Mouse (Mus musculus) kidney, embryonic 14.5 days (tissue): ENCODE data around the gene Syt13. TPM values are rescaled to one million over a fixed set of nuclear protein-coding genes. Genes with fewer than 3 reads are reported as not detected.

Source experiments
- ATAC-seq: fragments of 200-750 bp; cut with Nextera tagmentation; 2 replicates; pipeline ENCODE4 v1.8.0; 2017; ENCODE audit warnings: moderate number of reproducible peaks, mild to moderate bottlenecking, moderate TSS enrichment, moderate library complexity; ENCODE audit not compliant: low FRiP score, low TSS enrichment
- H3K27ac ChIP-seq: fragments of 300-500 bp; sonication (generic); 2 replicates; pipeline ENCODE4 v1.5.1; 2014; ENCODE audit warnings: low read depth, mild to moderate bottlenecking, low read length, moderate library complexity, mixed read lengths
- H3K27me3 ChIP-seq: fragments of 300-500 bp; sonication (generic); 2 replicates; pipeline ENCODE4 v1.6.1; 2014; ENCODE audit warnings: mild to moderate bottlenecking, low read length; ENCODE audit not compliant: control insufficient read depth, insufficient read depth
- H3K36me3 ChIP-seq: fragments of 300-500 bp; sonication (generic); 2 replicates; pipeline ENCODE4 v1.6.1; 2014; ENCODE audit warnings: low read length, mixed read lengths; ENCODE audit not compliant: control insufficient read depth, insufficient read depth
- H3K4me1 ChIP-seq: fragments of 300-500 bp; sonication (generic); 2 replicates; pipeline ENCODE4 v1.6.1; 2014; ENCODE audit warnings: low read length, mixed read lengths; ENCODE audit not compliant: control insufficient read depth, insufficient read depth
- H3K4me2 ChIP-seq: fragments of 300-500 bp; sonication (generic); replicated peaks from 2 replicates; pipeline ENCODE4 v1.6.1; 2014; ENCODE audit warnings: low read depth, mild to moderate bottlenecking, low read length
- H3K4me3 ChIP-seq: fragments of 300-500 bp; sonication (generic); 2 replicates; pipeline ENCODE4 v1.5.1; 2014; ENCODE audit warnings: mild to moderate bottlenecking, low read length
- H3K9ac ChIP-seq: fragments of 300-500 bp; sonication (generic); 2 replicates; pipeline ENCODE4 v1.6.1; 2014; ENCODE audit warnings: low read depth, mild to moderate bottlenecking, low read length, moderate library complexity
- H3K9me3 ChIP-seq: fragments of 300-500 bp; sonication (generic); 2 replicates; pipeline ENCODE4 v1.6.1; 2016; ENCODE audit warnings: low read length; ENCODE audit not compliant: control insufficient read depth
- WGBS: fragments of 180-500 bp; shearing (Covaris S2); extraction: QIAGEN DNeasy Blood & Tissue Kit; methylation state at CpG from one replicate; pipeline ENCODE4 v1.1.7; 2014; 5-methylcytosine and 5-hydroxymethylcytosine counted together
- polyA plus RNA-seq: library from polyadenylated mRNA; unstranded; fragments of >200 nt; fragmentation: Nextera tagmentation; extraction: Ambion mirVana; gene quantifications from 2 replicates; pipeline ENCODE4 v1.2.1, GENCODE M21; 2014

The Syt13 gene
- polyA plus RNA-seq, 1 experiment from 2014 or later = 4.6 TPM

GRCm38 (mm10) chr2:92915659-92916631 is 1.0 kb downstream of the Syt13 start:
- H3K27ac ChIP-seq = no peak overlapping the region
- ATAC-seq = no peak
- no peaks in the 10 kb centered on the region for H3K9me3 ChIP-seq
- no peak overlapping the region; the same call in 1 of the 2 replicates for H3K9ac ChIP-seq
- H3K36me3 ChIP-seq = no peaks in the 10 kb centered on the region
- WGBS = 19% methylated on average over 8 of the region's 10 CpGs
- H3K4me2 ChIP-seq = peak overlapping the region; percentile 60
- H3K4me3 ChIP-seq = peak overlapping the region; percentile 41
- H3K4me1 ChIP-seq = peaks cover 31% of the 10 kb centered on the region
- peaks cover 15% of the 10 kb centered on the region for H3K27me3 ChIP-seq

GRCm38 (mm10) chr2:92917405-92918142 is 2.7 kb downstream of the Syt13 start:
- 25% methylated on average over 7 of the region's 7 CpGs for WGBS
- Histone ChIP-seq H3K36me3 (no peaks in the 10 kb centered on the region), H3K4me2 (no peak overlapping the region; the same call in 1 of the 2 replicates), H3K4me1 (peaks cover 31% of the 10 kb centered on the region), H3K27me3 (peaks cover 15% of the 10 kb centered on the region), H3K4me3 (no peak overlapping the region), H3K9me3 (no peaks in the 10 kb centered on the region), H3K9ac (no peak overlapping the region), H3K27ac (no peak overlapping the region; the same call in 1 of the 2 replicates)
- ATAC-seq = peak; percentile 30; the same call in 1 of the 2 replicates

GRCm38 (mm10) chr2:92920709-92921108 is 5.8 kb downstream of the Syt13 start:
- Histone ChIP-seq H3K4me3 (no peak overlapping the region), H3K27ac (no peak overlapping the region), H3K4me2 (no peak overlapping the region), H3K9me3 (no peaks in the 10 kb centered on the region), H3K4me1 (peaks cover 23% of the 10 kb centered on the region), H3K27me3 (no peaks in the 10 kb centered on the region), H3K9ac (no peak overlapping the region), H3K36me3 (no peaks in the 10 kb centered on the region)
- no peak for ATAC-seq
- 91% methylated on average over 4 of the region's 4 CpGs for WGBS

- Histone ChIP-seq H3K4me2 (no peak overlapping the region), H3K4me3 (no peak overlapping the region), H3K9me3 (no peaks in the 10 kb centered on the region), H3K4me1 (no peaks in the 10 kb centered on the region), H3K27ac (no peak overlapping the region), H3K27me3 (no peaks in the 10 kb centered on the region), H3K36me3 (no peaks in the 10 kb centered on the region), H3K9ac (no peak overlapping the region)
- 77% methylated on average over 6 of the region's 6 CpGs for WGBS
- ATAC-seq = no peak
These were observed 9.9 kb downstream of the Syt13 start for GRCm38 (mm10) chr2:92924677-92925259.

- ATAC-seq = no peak
- no peak overlapping the region for H3K9ac ChIP-seq
- no peaks in the 10 kb centered on the region for H3K27me3 ChIP-seq
- H3K9me3 ChIP-seq = no peaks in the 10 kb centered on the region
- 83% methylated on average over 5 of the region's 5 CpGs for WGBS
- H3K27ac ChIP-seq = no peak overlapping the region
- no peak overlapping the region for H3K4me2 ChIP-seq
- H3K4me1 ChIP-seq = peaks cover 3% of the 10 kb centered on the region; the same call in 1 of the 2 replicates
- H3K36me3 ChIP-seq = no peaks in the 10 kb centered on the region
- H3K4me3 ChIP-seq = no peak overlapping the region
These were observed 14.8 kb downstream of the Syt13 start for GRCm38 (mm10) chr2:92929696-92930095.

- WGBS = 37% methylated on average over 7 of the region's 7 CpGs
These were observed 16.2 kb downstream of the Syt13 start for GRCm38 (mm10) chr2:92931061-92931460.

GRCm38 (mm10) chr2:92933379-92933778 is 18.5 kb downstream of the Syt13 start:
- Histone ChIP-seq H3K27ac (no peak overlapping the region), H3K27me3 (no peaks in the 10 kb centered on the region), H3K36me3 (no peaks in the 10 kb centered on the region), H3K4me1 (peaks cover 5% of the 10 kb centered on the region; the same call in 1 of the 2 replicates), H3K9ac (no peak overlapping the region), H3K9me3 (no peaks in the 10 kb centered on the region), H3K4me3 (no peak overlapping the region), H3K4me2 (no peak overlapping the region)
- no peak for ATAC-seq
- 87% methylated on average over 6 of the region's 6 CpGs for WGBS

More at GRCm38 (mm10) chr2:92931061-92931460, 16.2 kb downstream of the Syt13 start:
- Histone ChIP-seq H3K27ac (no peak overlapping the region), H3K27me3 (no peaks in the 10 kb centered on the region), H3K9ac (no peak overlapping the region), H3K9me3 (no peaks in the 10 kb centered on the region), H3K4me3 (no peak overlapping the region), H3K4me1 (peaks cover 5% of the 10 kb centered on the region; the same call in 1 of the 2 replicates), H3K4me2 (no peak overlapping the region), H3K36me3 (no peaks in the 10 kb centered on the region)
- ATAC-seq = peak; percentile 51; the same call in 1 of the 2 replicates

- no peak overlapping the region for H3K27ac ChIP-seq
- no peak overlapping the region for H3K9ac ChIP-seq
- peaks cover 5% of the 10 kb centered on the region; the same call in 1 of the 2 replicates for H3K4me1 ChIP-seq
- no peaks in the 10 kb centered on the region for H3K9me3 ChIP-seq
- no peak overlapping the region for H3K4me2 ChIP-seq
- H3K27me3 ChIP-seq = no peaks in the 10 kb centered on the region
- ATAC-seq = no peak
- H3K36me3 ChIP-seq = no peaks in the 10 kb centered on the region
- WGBS = 17% methylated on average over 10 of the region's 10 CpGs
- H3K4me3 ChIP-seq = no peak overlapping the region
These were observed 19.5 kb downstream of the Syt13 start for GRCm38 (mm10) chr2:92934312-92934982.
